Mouse (Mus musculus) stomach, postnatal 0 days (tissue): Measurements from ENCODE around the gene Ccdc77. TPM values are rescaled to one million over a fixed set of nuclear protein-coding genes. Genes with fewer than 3 reads are reported as not detected.

Experiments
- ATAC-seq: fragments of 200-750 bp; cut with Nextera tagmentation; 2 replicates; pipeline ENCODE4 v1.8.0; 2017; ENCODE audit not compliant: low FRiP score, low TSS enrichment
- DNase-seq: peaks from one replicate; pipeline ENCODE4 v3.0.0-alpha.2; 2016; ENCODE audit warnings: low spot score
- H3K27ac ChIP-seq: fragments of 300-500 bp; sonication (generic); replicated peaks from 2 replicates; pipeline ENCODE4 v1.5.1; 2014; ENCODE audit warnings: mild to moderate bottlenecking, control low read depth
- H3K27me3 ChIP-seq: fragments of 300-500 bp; sonication (generic); 2 replicates; pipeline ENCODE4 v1.6.1; 2014; ENCODE audit warnings: low read length; ENCODE audit not compliant: control insufficient read depth, insufficient read depth
- H3K36me3 ChIP-seq: fragments of 300-500 bp; sonication (generic); 2 replicates; pipeline ENCODE4 v1.6.1; 2014; ENCODE audit warnings: low read length, mixed read lengths; ENCODE audit not compliant: control insufficient read depth, insufficient read depth
- H3K4me1 ChIP-seq: fragments of 300-500 bp; sonication (generic); replicated peaks from 2 replicates; pipeline ENCODE4 v1.6.1; 2014; ENCODE audit warnings: antibody characterized with exemption; ENCODE audit not compliant: control insufficient read depth, insufficient read depth
- H3K4me2 ChIP-seq: fragments of 300-500 bp; sonication (generic); replicated peaks from 2 replicates; pipeline ENCODE4 v1.6.1; 2014; ENCODE audit warnings: low read depth, mild to moderate bottlenecking, control low read depth, moderate library complexity
- H3K4me3 ChIP-seq: fragments of 300-500 bp; sonication (generic); 2 replicates; pipeline ENCODE4 v1.5.1; 2014; ENCODE audit warnings: low read depth, low read length, control low read depth
- H3K9ac ChIP-seq: fragments of 300-500 bp; sonication (generic); 2 replicates; pipeline ENCODE4 v1.6.1; 2014; ENCODE audit warnings: mild to moderate bottlenecking, low read length, control low read depth, mixed read lengths
- H3K9me3 ChIP-seq: fragments of 300-500 bp; sonication (generic); 2 replicates; pipeline ENCODE4 v1.6.1; 2016; ENCODE audit warnings: low read length; ENCODE audit not compliant: control insufficient read depth
- CTCF ChIP-seq: IDR thresholded peaks from 2 replicates; pipeline ENCODE4 v1.5.1; 2016; ENCODE audit warnings: antibody characterized with exemption, low read depth, mild to moderate bottlenecking, moderate library complexity
- EP300 ChIP-seq: optimal IDR thresholded peaks from 2 replicates; pipeline ENCODE3; 2016; ENCODE audit warnings: antibody characterized with exemption
- WGBS: fragments of 180-500 bp; shearing (Covaris S2); extraction: QIAGEN DNeasy Blood & Tissue Kit; methylation state at CpG from one replicate; pipeline ENCODE4 v1.1.7; 2014; 5-methylcytosine and 5-hydroxymethylcytosine counted together
- polyA plus RNA-seq: library from polyadenylated mRNA; unstranded; fragments of >200 nt; fragmentation: Nextera tagmentation; extraction: Ambion mirVana; gene quantifications from 2 replicates; pipeline ENCODE4 v1.2.1, GENCODE M21; 2015

Ccdc77 gene
- polyA plus RNA-seq, 1 experiment from 2014 or later = 11.0 TPM

DNA sequence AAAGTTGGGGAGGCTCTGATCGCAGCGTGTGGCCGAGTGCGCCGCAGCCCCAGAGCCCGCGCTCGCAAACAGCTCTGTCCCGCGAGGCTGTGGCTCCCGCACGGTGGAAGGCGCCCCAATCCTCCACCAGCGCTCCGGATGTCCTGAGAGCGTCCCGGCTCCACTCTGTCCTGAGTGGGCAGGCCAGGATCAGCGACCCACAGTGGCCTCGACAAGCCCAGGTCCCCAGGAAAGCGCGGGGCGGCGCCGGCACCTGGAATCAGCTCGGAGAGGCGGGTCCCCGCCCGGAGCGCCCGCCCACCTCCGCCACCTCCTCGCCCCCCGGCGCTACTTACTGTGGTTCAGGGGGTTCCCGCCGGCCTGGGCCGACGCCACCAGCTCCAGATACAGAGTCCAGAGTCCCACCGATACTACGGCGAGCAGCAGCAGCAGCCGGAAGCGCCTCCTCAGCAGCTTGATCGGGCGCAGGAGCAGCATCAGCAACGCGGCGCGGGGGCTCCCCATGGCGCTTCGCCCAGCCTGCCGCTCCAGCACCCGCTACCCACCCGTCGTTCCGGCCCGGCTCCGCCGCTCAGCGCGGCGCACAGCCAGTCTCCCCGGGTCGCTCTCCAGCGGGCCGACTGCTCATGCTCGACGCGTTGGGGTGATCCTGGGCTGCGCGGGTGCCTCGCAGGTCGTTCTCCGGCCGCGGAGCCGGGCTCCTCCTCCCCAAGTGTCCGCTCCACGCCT is 70.0 kb downstream of the Ccdc77 start, which contains the start of the genes D330020A13Rik and B4galnt3:
Gene D330020A13Rik (plus strand): TSS at position 309 of the 729 bp plus-strand sequence.
Gene B4galnt3 (minus strand): TSS at position 504 of the 729 bp plus-strand sequence.
- peak within 1 kb of the TSS; percentile 61 for H3K4me3 ChIP-seq
- no peaks in the 10 kb centered on the region for H3K27me3 ChIP-seq
- H3K4me1 ChIP-seq = no peaks in the 10 kb centered on the region
- under 1% methylated on average over 56 of the region's 79 CpGs for WGBS
- no peak for TF ChIP-seq EP300
- no peak for TF ChIP-seq CTCF
- no peak within 1 kb of the TSS for H3K27ac ChIP-seq
- H3K4me2 ChIP-seq = peak within 1 kb of the TSS; percentile 98
- ATAC-seq (peak; percentile 75), DNase-seq (peak; percentile 69)
- peak within 1 kb of the TSS; percentile 67 for H3K9ac ChIP-seq
- no peaks in the 10 kb centered on the region for H3K9me3 ChIP-seq
- no peaks in the 10 kb centered on the region for H3K36me3 ChIP-seq

DNA sequence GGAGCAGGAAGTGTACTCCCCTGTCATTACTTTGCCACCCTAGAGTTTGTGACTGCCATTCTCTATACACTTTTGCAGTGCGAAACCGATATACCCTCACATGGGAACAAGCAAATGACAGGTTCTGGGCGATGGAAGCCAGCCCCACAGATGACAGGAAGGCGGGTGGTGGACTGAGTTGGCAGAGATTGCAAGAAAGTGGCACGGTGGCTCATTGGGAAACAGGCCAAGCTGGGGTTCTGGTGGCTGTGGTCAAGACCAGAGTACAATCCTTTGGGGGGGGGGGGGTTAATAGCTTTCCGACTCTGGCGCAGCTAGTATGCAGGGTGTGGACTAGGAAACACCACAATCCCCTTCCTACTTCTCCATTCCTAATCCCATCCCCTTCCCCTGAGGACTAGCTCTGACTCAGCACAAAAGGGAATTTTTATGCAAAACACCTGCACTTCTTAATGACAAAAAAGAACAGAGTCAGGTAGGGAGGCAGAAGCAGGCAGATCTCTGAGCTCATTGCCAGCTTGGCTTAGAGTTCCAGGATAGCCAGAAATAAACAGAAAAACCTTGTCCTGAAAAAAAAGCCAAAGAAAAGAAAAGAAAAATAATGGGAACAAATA is 72.7 kb downstream of the Ccdc77 start:
- no peaks in the 10 kb centered on the region for H3K9me3 ChIP-seq
- 87% methylated on average over 7 of the region's 7 CpGs for whole genome bisulfite sequencing
- ATAC-seq = no peak

GRCm38 (mm10) chr6:120289430-120289829 is 74.7 kb downstream of the Ccdc77 start:
- 77% methylated on average over 4 of the region's 4 CpGs for WGBS
- Histone ChIP-seq H3K36me3 (no peaks in the 10 kb centered on the region), H3K4me3 (no peak overlapping the region), H3K9me3 (no peaks in the 10 kb centered on the region), H3K27ac (no peak overlapping the region), H3K4me1 (no peaks in the 10 kb centered on the region), H3K27me3 (no peaks in the 10 kb centered on the region), H3K9ac (no peak overlapping the region), H3K4me2 (no peak overlapping the region)
- no peak for ATAC-seq
- DNase-seq = no peak
- TF ChIP-seq EP300 (no peak), CTCF (no peak)

More for the DNA sequence above, 72.7 kb downstream of the Ccdc77 start:
- Histone ChIP-seq H3K9ac (no peak overlapping the region), H3K4me3 (no peak overlapping the region), H3K36me3 (no peaks in the 10 kb centered on the region), H3K27ac (no peak overlapping the region), H3K27me3 (no peaks in the 10 kb centered on the region), H3K4me2 (no peak overlapping the region), H3K4me1 (no peaks in the 10 kb centered on the region)
- DNase-seq = no peak
- TF ChIP-seq EP300 (no peak), CTCF (no peak)

- Histone ChIP-seq H3K36me3 (no peaks in the 10 kb centered on the region), H3K9ac (no peak overlapping the region), H3K27me3 (no peaks in the 10 kb centered on the region), H3K4me1 (no peaks in the 10 kb centered on the region), H3K4me3 (no peak overlapping the region), H3K27ac (no peak overlapping the region), H3K4me2 (no peak overlapping the region), H3K9me3 (no peaks in the 10 kb centered on the region)
- TF ChIP-seq CTCF = no peak
- no peak for TF ChIP-seq EP300
- ATAC-seq (peak; percentile 63; the same call in 1 of the 2 replicates), DNase-seq (peak; percentile 22)
- WGBS = 38% methylated on average over 7 of the region's 7 CpGs
Observed at GRCm38 (mm10) chr6:120288541-120288940, 75.6 kb downstream of the Ccdc77 start.

DNA sequence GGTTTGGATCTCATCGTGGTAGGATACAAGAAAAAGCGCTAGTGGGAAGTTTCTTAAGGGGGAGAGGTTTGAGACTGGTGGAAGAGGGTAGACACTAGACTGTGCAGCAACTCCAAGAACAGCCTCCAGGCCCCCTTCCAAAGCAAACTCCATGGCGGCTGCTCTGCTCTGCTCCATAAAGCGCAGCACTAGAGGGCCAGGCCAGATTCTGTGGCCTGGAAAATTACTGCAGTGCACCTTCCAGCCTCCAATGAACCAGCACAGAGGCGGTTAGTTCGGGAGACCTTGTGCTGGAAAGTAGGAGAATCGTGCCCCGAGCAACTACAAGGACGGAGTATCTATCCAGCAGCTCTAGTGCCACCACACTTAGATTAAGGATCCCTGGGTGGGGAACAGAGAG is 76.9 kb downstream of the Ccdc77 start:
- no peaks in the 10 kb centered on the region for H3K9me3 ChIP-seq
- ATAC-seq = no peak
- no peak overlapping the region for H3K4me2 ChIP-seq
- no peaks in the 10 kb centered on the region for H3K4me1 ChIP-seq
- no peak overlapping the region for H3K4me3 ChIP-seq
- H3K27me3 ChIP-seq = no peaks in the 10 kb centered on the region
- no peaks in the 10 kb centered on the region for H3K36me3 ChIP-seq
- no peak for DNase-seq
- TF ChIP-seq CTCF (no peak), EP300 (no peak)
- H3K27ac ChIP-seq = no peak overlapping the region
- no peak overlapping the region for H3K9ac ChIP-seq
- 88% methylated on average over 9 of the region's 9 CpGs for WGBS

DNA sequence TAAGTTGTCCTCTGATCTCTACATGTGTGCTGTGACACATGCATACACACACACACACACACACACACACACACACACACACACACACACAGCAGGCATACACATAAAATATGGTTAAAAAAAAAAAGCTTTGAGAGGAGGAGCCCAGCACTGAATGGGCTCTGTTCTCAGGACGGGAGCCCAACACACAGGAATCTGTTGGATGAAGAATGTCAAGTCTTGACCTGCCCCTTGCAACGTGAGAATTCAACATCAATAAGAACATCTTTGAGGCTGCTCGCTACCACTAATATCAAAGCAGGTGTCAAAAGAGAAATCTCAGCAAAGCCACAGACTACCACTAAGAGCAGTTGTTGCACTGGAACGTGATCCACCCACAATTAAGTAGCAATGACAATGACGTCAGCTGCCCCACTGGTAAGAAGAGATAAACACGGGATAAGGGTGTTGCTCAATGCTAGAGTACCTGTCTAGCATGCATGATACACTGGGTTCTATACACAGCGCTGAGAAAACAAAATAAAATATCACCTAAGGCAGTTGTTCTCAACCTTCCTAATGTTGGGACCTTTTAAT is 87.2 kb downstream of the Ccdc77 start:
- WGBS = 52% methylated on average over 7 of the region's 7 CpGs
- Histone ChIP-seq H3K36me3 (no peaks in the 10 kb centered on the region), H3K4me2 (no peak overlapping the region), H3K4me1 (no peaks in the 10 kb centered on the region), H3K27ac (no peak overlapping the region), H3K27me3 (no peaks in the 10 kb centered on the region), H3K9ac (no peak overlapping the region), H3K4me3 (no peak overlapping the region), H3K9me3 (no peaks in the 10 kb centered on the region)
- TF ChIP-seq CTCF (no peak), EP300 (no peak)
- ATAC-seq (no peak), DNase-seq (no peak)
